Mouse (Mus musculus): ENCODE measurements at regions not wholly inside any gene's neighbourhood (a gene's known extent, or its start where the extent isn't known, plus 50 kb on each side); places are given as distances from the start of the nearest gene placed in this dataset.
A peak's percentile ranks its signal among the peaks of the same experiment; 100 is the strongest.

- DNase-seq: no peak
Observed at GRCm38 (mm10) chr14:70839126-70839525, 239.5 kb upstream of the Fam160b2 start.

GRCm38 (mm10) chr14:70837528-70837927, 237.9 kb upstream of the Fam160b2 start:
- no peak for DNase-seq

- no peak for DNase-seq
Observed at GRCm38 (mm10) chr14:70833238-70833637, 233.6 kb upstream of the Fam160b2 start.

- DNase-seq: peak; percentile 47
Observed at GRCm38 (mm10) chr14:70832462-70833212, 233.0 kb upstream of the Fam160b2 start.

- no peak for DNase-seq
Observed at GRCm38 (mm10) chr14:70832042-70832441, 232.4 kb upstream of the Fam160b2 start.

Measured in heart, postnatal 4 days (tissue).